Mouse (Mus musculus): Measurements from ENCODE around the gene Enthd1. TPM values are rescaled to one million over a fixed set of nuclear protein-coding genes. Genes with fewer than 3 reads are reported as not detected.

The Enthd1 gene
- polyA plus RNA-seq, 1 experiment, result 29.0 TPM

GRCm38 (mm10) chr15:80410661-80411060 is 154.3 kb downstream of the Enthd1 start:
- no peak overlapping the region for H3K4me3 ChIP-seq (ENCODE audit: control insufficient read depth, low read depth, low read length)
- no peaks in the 10 kb centered on the region for H3K36me3 ChIP-seq (ENCODE audit: control insufficient read depth, insufficient read depth, low read length)
- TF ChIP-seq POLR2A (IDR thresholded peaks at IDR 0.05; ENCODE audit: control insufficient read depth, low read depth, low read length) (no peak), CTCF (IDR thresholded peaks at IDR 0.05; ENCODE audit: control insufficient read depth, insufficient read depth, insufficient replicate concordance, low read depth, low read length) (no peak)
- H3K4me1 ChIP-seq (ENCODE audit: control insufficient read depth, insufficient read depth, low read length), result peaks cover 2% of the 10 kb centered on the region; the same call in 1 of the 2 replicates
- H3K27me3 ChIP-seq (ENCODE audit: control insufficient read depth, insufficient read depth, low read length), result no peaks in the 10 kb centered on the region
- no peak overlapping the region for H3K27ac ChIP-seq (ENCODE audit: control insufficient read depth, insufficient read depth, low read depth, low read length)

GRCm38 (mm10) chr15:80407873-80408272 is 157.1 kb downstream of the Enthd1 start:
- no peaks in the 10 kb centered on the region for H3K27me3 ChIP-seq (ENCODE audit: control insufficient read depth, insufficient read depth, low read length)
- H3K27ac ChIP-seq (ENCODE audit: control insufficient read depth, insufficient read depth, low read depth, low read length), result no peak overlapping the region
- no peaks in the 10 kb centered on the region for H3K36me3 ChIP-seq (ENCODE audit: control insufficient read depth, insufficient read depth, low read length)
- H3K4me1 ChIP-seq (ENCODE audit: control insufficient read depth, insufficient read depth, low read length), result no peaks in the 10 kb centered on the region
- H3K4me3 ChIP-seq (ENCODE audit: control insufficient read depth, low read depth, low read length), result no peak overlapping the region
- TF ChIP-seq CTCF (IDR thresholded peaks at IDR 0.05; ENCODE audit: control insufficient read depth, insufficient read depth, insufficient replicate concordance, low read depth, low read length), result no peak
- no peak for TF ChIP-seq POLR2A (IDR thresholded peaks at IDR 0.05; ENCODE audit: control insufficient read depth, low read depth, low read length)

Other genes with a start within 250 kb of the Enthd1 start
- 1.4 and 1.9 TPM in 2 replicates for gene Grap2, start 7.4 kb upstream of the Enthd1 start, polyA plus RNA-seq (2012; rRNA removed)
- 0.95 and 1.3 TPM in 2 replicates for gene Fam83f, start 106.7 kb upstream of the Enthd1 start, polyA plus RNA-seq (2012; rRNA removed)
- gene Tnrc6b, start 146.2 kb upstream of the Enthd1 start, polyA plus RNA-seq (2012; rRNA removed), result 26.5 and 29.5 TPM in 2 replicates

All from testis, adult 2 months (tissue).